Mouse (Mus musculus) frontal cortex, adult (tissue): Measurements from ENCODE around the gene Pcsk6.

Source experiments
- ATAC-seq: cut with Nextera tagmentation; 2 replicates; pipeline ENCODE4 v1.9.2; 2017; ENCODE audit warnings: mild to moderate bottlenecking, moderate library complexity, mixed read lengths; ENCODE audit not compliant: low TSS enrichment

Pcsk6 gene

GRCm38 (mm10) chr7:65940988-65941387 lies 79.5 kb downstream of the Pcsk6 start:
- ATAC-seq: no peak

GRCm38 (mm10) chr7:65945342-65945993 lies 83.9 kb downstream of the Pcsk6 start:
- no peak for ATAC-seq

- ATAC-seq: no peak
Measured at GRCm38 (mm10) chr7:65946397-65946796, 84.9 kb downstream of the Pcsk6 start.

- no peak for ATAC-seq
Measured at GRCm38 (mm10) chr7:65948891-65949290, 87.4 kb downstream of the Pcsk6 start.

- no peak for ATAC-seq
Measured at GRCm38 (mm10) chr7:65954583-65954982, 93.0 kb downstream of the Pcsk6 start.

GRCm38 (mm10) chr7:65955304-65956220 lies 94.0 kb downstream of the Pcsk6 start:
- ATAC-seq: peak; percentile 57; the same call in 1 of the 2 replicates

GRCm38 (mm10) chr7:65957245-65957644 lies 95.7 kb downstream of the Pcsk6 start:
- ATAC-seq: no peak

- ATAC-seq: no peak
Measured at GRCm38 (mm10) chr7:65958105-65958504, 96.6 kb downstream of the Pcsk6 start.

GRCm38 (mm10) chr7:65959221-65959924 lies 97.8 kb downstream of the Pcsk6 start:
- no peak for ATAC-seq

- no peak for ATAC-seq
Measured at GRCm38 (mm10) chr7:65962611-65963010, 101.1 kb downstream of the Pcsk6 start.

GRCm38 (mm10) chr7:65964398-65964797 lies 102.9 kb downstream of the Pcsk6 start:
- no peak for ATAC-seq

GRCm38 (mm10) chr7:65971301-65971700 lies 109.8 kb downstream of the Pcsk6 start:
- ATAC-seq: no peak

GRCm38 (mm10) chr7:65977286-65977685 lies 115.8 kb downstream of the Pcsk6 start:
- no peak for ATAC-seq

- ATAC-seq: no peak
Measured at GRCm38 (mm10) chr7:65977977-65978376, 116.4 kb downstream of the Pcsk6 start.

GRCm38 (mm10) chr7:65978996-65979823 lies 117.7 kb downstream of the Pcsk6 start:
- ATAC-seq: no peak

GRCm38 (mm10) chr7:65980000-65980399 lies 118.5 kb downstream of the Pcsk6 start:
- no peak for ATAC-seq

GRCm38 (mm10) chr7:65982057-65982456 lies 120.5 kb downstream of the Pcsk6 start:
- ATAC-seq: no peak

GRCm38 (mm10) chr7:65988249-65988648 lies 126.7 kb downstream of the Pcsk6 start:
- ATAC-seq: no peak

GRCm38 (mm10) chr7:65988709-65989108 lies 127.2 kb downstream of the Pcsk6 start:
- ATAC-seq: peak; percentile 81

- no peak for ATAC-seq
Measured at GRCm38 (mm10) chr7:65992329-65992728, 130.8 kb downstream of the Pcsk6 start.

- no peak for ATAC-seq
Measured at GRCm38 (mm10) chr7:65993410-65993809, 131.9 kb downstream of the Pcsk6 start.
